Comparison of ENCODE assay signal across 17 mouse cellular contexts in the genomic region with DNA sequence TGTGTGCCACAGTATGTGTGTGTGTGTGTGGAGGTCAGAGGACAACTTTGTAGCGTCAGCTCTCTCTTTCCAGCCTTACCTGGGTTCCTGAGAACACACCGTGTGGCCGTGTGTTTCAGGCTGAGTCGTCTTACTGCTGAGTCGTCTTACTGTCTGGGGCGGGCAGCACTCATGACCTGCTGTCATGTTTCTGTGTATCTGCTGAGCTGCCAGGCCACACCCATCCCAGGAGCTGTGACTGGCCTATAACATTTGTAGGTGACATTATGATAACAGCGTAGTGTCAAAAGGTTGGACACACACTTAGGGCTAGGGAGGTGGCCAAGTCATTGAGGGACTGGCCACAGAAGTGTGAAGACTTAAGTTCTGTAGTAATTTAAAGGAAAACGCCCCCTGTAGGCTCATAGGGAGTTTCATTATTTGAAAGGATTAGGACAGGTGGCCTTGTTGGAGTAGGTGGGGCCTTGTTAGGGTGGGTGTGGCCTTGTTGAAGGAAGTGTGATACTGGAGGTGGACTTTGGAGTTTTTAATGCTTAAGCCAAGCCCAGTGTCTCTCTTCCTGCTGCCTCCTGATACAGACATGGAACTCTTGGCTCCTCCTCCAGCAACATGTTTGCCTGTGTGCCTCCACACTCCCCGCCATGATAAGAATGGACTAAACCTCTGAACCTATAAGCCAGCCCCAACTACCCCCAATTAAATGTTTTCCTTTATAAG. TPM values are rescaled to one million over a fixed set of nuclear protein-coding genes. Genes with fewer than 3 reads are reported as not detected.
A peak's percentile ranks its signal among the peaks of the same experiment; 100 is the strongest.
DNase-seq lines count a peak whose midpoint lies in the region; ATAC-seq and TF ChIP-seq lines count a peak whose summit lies in the region.
"Had no signal": no experiment of that assay in that cellular context is flagged by ENCODE, and none has a peak within 500 bp of the region (broad histone marks: within the 10 kb centered on the region; RNA-seq: fewer than 3 reads in every experiment).

No protein-coding gene starts in this region.

- no peaks in the 10 kb centered on the region for H3K27me3 ChIP-seq in G1E (ENCODE audit: insufficient read depth, low read length)
- H3K27me3 ChIP-seq in liver, adult 2 months (ENCODE audit: control insufficient read depth, insufficient read depth, low read length), result no peaks in the 10 kb centered on the region
- no peaks in the 10 kb centered on the region for H3K27me3 ChIP-seq in hindbrain, embryonic 11.5 days (ENCODE audit: control insufficient read depth, insufficient read depth, low read length)
- H3K27me3 ChIP-seq: Patski had no signal

- H3K27ac ChIP-seq in liver, adult 2 months (replicated peaks; ENCODE audit: insufficient read depth, low read depth, low read length), result peak overlapping the region; percentile 22
- no peak overlapping the region for H3K27ac ChIP-seq in hindbrain, embryonic 11.5 days (ENCODE audit: low read depth, low read length)
- H3K27ac ChIP-seq: hindbrain, embryonic 14.5 days; kidney, postnatal 0 days; neural tube, embryonic 13.5 days had no signal

- 85% methylated on average over 9 of the region's 9 CpGs for WGBS in liver, adult 2 months
- 85% methylated on average over 9 of the region's 9 CpGs for WGBS in hindbrain, embryonic 11.5 days

- H3K79me2 ChIP-seq in liver, adult 2 months (ENCODE audit: control insufficient read depth, insufficient read depth, low read length), result peaks cover 4% of the 10 kb centered on the region

- no peak overlapping the region for H3K9ac ChIP-seq in liver, adult 2 months (ENCODE audit: low read depth, low read length)
- no peak overlapping the region for H3K9ac ChIP-seq in hindbrain, embryonic 11.5 days (ENCODE audit: low read depth, low read length)
- H3K9ac ChIP-seq: hindbrain, embryonic 14.5 days; neural tube, embryonic 13.5 days had no signal

- peak; percentile 42; the same call in 1 of the 2 replicates for ATAC-seq in G1E (ENCODE audit: extremely low read depth, insufficient number of reproducible peaks, low FRiP score, poor library complexity, severe bottlenecking)
- ATAC-seq in monocyte, adult 5-6 weeks (replicated peaks; ENCODE audit: insufficient number of reproducible peaks, low FRiP score, low TSS enrichment, poor library complexity, severe bottlenecking), result 0 out of 2 replicates have a peak, but pooled peaks have one; percentile 10
- ATAC-seq in hindbrain, embryonic 11.5 days (ENCODE audit: low FRiP score), result no peak
- ATAC-seq: lung, postnatal 0 days; midbrain, embryonic 16.5 days; Patski had no signal

- H3K4me3 ChIP-seq in G1E (ENCODE audit: low read depth, low read length), result no peak overlapping the region
- H3K4me3 ChIP-seq in liver, adult 2 months (ENCODE audit: insufficient read depth, low read depth, low read length), result no peak overlapping the region
- H3K4me3 ChIP-seq in hindbrain, embryonic 11.5 days (ENCODE audit: low read depth, low read length), result no peak overlapping the region
- H3K4me3 ChIP-seq: neural tube, embryonic 13.5 days had no signal

- peaks cover 90% of the 10 kb centered on the region for H3K4me1 ChIP-seq in G1E (ENCODE audit: insufficient read depth, low read depth, low read length)
- peaks cover 46% of the 10 kb centered on the region for H3K4me1 ChIP-seq in liver, adult 2 months (ENCODE audit: control insufficient read depth, insufficient read depth, low read length)
- H3K4me1 ChIP-seq in hindbrain, embryonic 11.5 days (replicated peaks; ENCODE audit: control insufficient read depth, insufficient read depth, low read length), result no peaks in the 10 kb centered on the region
- H3K4me1 ChIP-seq: neural tube, embryonic 13.5 days had no signal

- no peak for TF ChIP-seq CTCF in G1E (IDR thresholded peaks at IDR 0.05; ENCODE audit: low read depth, low read length)
- TF ChIP-seq CTCF in liver, adult 2 months (IDR thresholded peaks at IDR 0.05; ENCODE audit: low read depth, low read length), result no peak

- H3K4me2 ChIP-seq in hindbrain, embryonic 11.5 days (replicated peaks; ENCODE audit: low read depth, low read length), result no peak overlapping the region
- H3K4me2 ChIP-seq: hindbrain, embryonic 14.5 days; neural tube, embryonic 13.5 days had no signal

- intact Hi-C loops in left cerebral cortex, postnatal 10 days (cut with DNase I), result no loop called here

- no peak for TF ChIP-seq POLR2A in liver, adult 2 months (IDR thresholded peaks at IDR 0.05; ENCODE audit: extremely low read depth, insufficient read depth, low read length)

- peak; percentile 46 for DNase-seq in G1E (ENCODE audit: low spot score)
- DNase-seq in c-Kit-positive CD71-positive TER-119-negative erythroid progenitor cells, embryonic 14.5 days (ENCODE audit: low read depth), result peak; percentile 42
- peak; percentile 84 for DNase-seq in liver, adult 2 months (ENCODE audit: extremely low read depth, low read depth, low spot score)
- no peak for DNase-seq in thymus, adult 18-20 months
- no peak for DNase-seq in hindbrain, embryonic 11.5 days (ENCODE audit: low spot score)
- DNase-seq in left cerebral cortex, postnatal 10 days (ENCODE audit: extremely low spot score in 1 of 2, low spot score in 2 of 2), result no peak
- DNase-seq: adrenal gland, adult 2 months; cerebellum, postnatal 10 days; retina, postnatal 1 day; spleen, adult 18-20 months had no signal

- peaks cover 85% of the 10 kb centered on the region for H3K36me3 ChIP-seq in G1E (replicated peaks)
- no peaks in the 10 kb centered on the region for H3K36me3 ChIP-seq in liver, adult 2 months (ENCODE audit: control insufficient read depth, insufficient read depth, low read length)
- H3K36me3 ChIP-seq in hindbrain, embryonic 11.5 days (ENCODE audit: control insufficient read depth, insufficient read depth, low read length), result no peaks in the 10 kb centered on the region
- H3K36me3 ChIP-seq: neural tube, embryonic 13.5 days had no signal

- no peaks in the 10 kb centered on the region for H3K9me3 ChIP-seq in G1E (replicated peaks)
- no peaks in the 10 kb centered on the region for H3K9me3 ChIP-seq in hindbrain, embryonic 11.5 days (ENCODE audit: control insufficient read depth, low read length)
- H3K9me3 ChIP-seq: neural tube, embryonic 13.5 days had no signal

RNA-seq across cellular contexts. Expression of gene Syne3, which starts 13.4 kb away (rescaled TPM):
- total RNA-seq in G1E (2014; fragmentation: Nextera tagmentation) (24.8 and 27.9 TPM in 2 replicates), G1E (2017) (21.3 and 21.7 TPM in 2 replicates)
- 29.7 and 31.1 TPM in 2 replicates for polyA plus RNA-seq in G1E (2012)
- total RNA-seq in liver, adult 2 months (2014; rRNA removed), result 3.8 and 4.8 TPM in 2 replicates
- polyA plus RNA-seq in liver, adult 2 months (2012; rRNA removed), result 0.81 and 1.6 TPM in 2 replicates
- 44.7 to 96.7 TPM (median 53.9 TPM) in 3 replicates for total RNA-seq in monocyte, adult 5-6 weeks (2017)
- polyA plus RNA-seq in hindbrain, embryonic 11.5 days (2014; fragmentation: Nextera tagmentation; extraction: Ambion mirVana), result 0.11 and 0.13 TPM in 2 replicates
- under 1 TPM; 0.79 to 0.81 TPM for total RNA-seq in left cerebral cortex, postnatal 10 days (2021)

RNA-seq across cellular contexts. Expression of gene Glrx5, which starts 36.3 kb away (rescaled TPM):
- 227 and 282 TPM in 2 replicates for total RNA-seq in G1E (2014; fragmentation: Nextera tagmentation)
- 97.4 and 97.9 TPM in 2 replicates for total RNA-seq in G1E (2017)
- polyA plus RNA-seq in G1E (2012), result 320 and 368 TPM in 2 replicates
- total RNA-seq in liver, adult 2 months (2014; rRNA removed), result 43.0 and 45.5 TPM in 2 replicates
- polyA plus RNA-seq in liver, adult 2 months (2012; rRNA removed), result 144 and 157 TPM in 2 replicates
- total RNA-seq in monocyte, adult 5-6 weeks (2017), result 6.8 to 10.9 TPM (median 10.2 TPM) in 3 replicates
- 179 and 198 TPM in 2 replicates for polyA plus RNA-seq in hindbrain, embryonic 11.5 days (2014; fragmentation: Nextera tagmentation; extraction: Ambion mirVana)
- total RNA-seq in left cerebral cortex, postnatal 10 days (2021), result 10 to 100 TPM; 62.9 to 65.1 TPM

Comparison
In these comparisons a context has a peak if more than half of its experiments do, and no peak if none do; other contexts are left out.
1. DNase-seq: peak in G1E (single experiment), c-Kit-positive CD71-positive TER-119-negative erythroid progenitor cells, embryonic 14.5 days (single experiment) and liver, adult 2 months (single experiment); none in thymus, adult 18-20 months (0 of 2), hindbrain, embryonic 11.5 days (single experiment) and left cerebral cortex, postnatal 10 days (0 of 2).